Mouse (Mus musculus) lung, postnatal 0 days (tissue): Measurements from ENCODE around the gene Nmnat3. TPM values are rescaled to one million over a fixed set of nuclear protein-coding genes. Genes with fewer than 3 reads are reported as not detected.

Experiments used
- ATAC-seq: fragments of 200-750 bp; cut with Nextera tagmentation; 2 replicates; pipeline ENCODE4 v1.8.0; 2017; ENCODE audit warnings: moderate library complexity
- DNase-seq: peaks from one replicate; pipeline ENCODE4 v3.0.0-alpha.2; 2016; ENCODE audit warnings: low spot score
- H3K27ac ChIP-seq: fragments of 300-500 bp; sonication (generic); 2 replicates; pipeline ENCODE4 v1.5.1; 2014; ENCODE audit warnings: antibody characterized with exemption, mild to moderate bottlenecking, low read length, mixed read lengths
- H3K27me3 ChIP-seq: fragments of 300-500 bp; sonication (generic); replicated peaks from 2 replicates; pipeline ENCODE4 v1.6.1; 2014; ENCODE audit warnings: low read length, mixed read lengths; ENCODE audit not compliant: insufficient read depth
- H3K36me3 ChIP-seq: fragments of 300-500 bp; sonication (generic); 2 replicates; pipeline ENCODE4 v1.6.1; 2014; ENCODE audit warnings: low read length, mixed read lengths; ENCODE audit not compliant: insufficient read depth
- H3K4me1 ChIP-seq: fragments of 300-500 bp; sonication (generic); 2 replicates; pipeline ENCODE4 v1.6.1; 2014; ENCODE audit warnings: antibody characterized with exemption, low read depth, low read length, mixed read lengths; ENCODE audit not compliant: insufficient read depth
- H3K4me2 ChIP-seq: fragments of 300-500 bp; sonication (generic); replicated peaks from 2 replicates; pipeline ENCODE4 v1.6.1; 2014; ENCODE audit warnings: low read depth, mild to moderate bottlenecking, low read length, moderate library complexity, mixed read lengths
- H3K4me3 ChIP-seq: fragments of 300-500 bp; sonication (generic); 2 replicates; pipeline ENCODE4 v1.5.1; 2014; ENCODE audit warnings: low read depth, low read length
- H3K9ac ChIP-seq: fragments of 300-500 bp; sonication (generic); replicated peaks from 2 replicates; pipeline ENCODE4 v1.6.1; 2014; ENCODE audit warnings: low read depth, mild to moderate bottlenecking
- H3K9me3 ChIP-seq: fragments of 300-500 bp; sonication (generic); 2 replicates; pipeline ENCODE4 v1.6.1; 2016; ENCODE audit warnings: low read length, mixed read lengths
- CTCF ChIP-seq: IDR thresholded peaks from 2 replicates; pipeline ENCODE4 v1.5.1; 2016; ENCODE audit warnings: antibody characterized with exemption, mild to moderate bottlenecking
- EP300 ChIP-seq: IDR thresholded peaks from 2 replicates; pipeline ENCODE4 v1.6.1; 2016; ENCODE audit warnings: antibody characterized with exemption, mild to moderate bottlenecking, control low read depth
- WGBS: fragments of 180-500 bp; shearing (Covaris S2); extraction: QIAGEN DNeasy Blood & Tissue Kit; methylation state at CpG from one replicate; pipeline ENCODE4 v1.1.7; 2014; 5-methylcytosine and 5-hydroxymethylcytosine counted together
- polyA plus RNA-seq: library from polyadenylated mRNA; unstranded; fragments of >200 nt; fragmentation: Nextera tagmentation; extraction: Ambion mirVana; gene quantifications from 2 replicates; pipeline ENCODE4 v1.2.1, GENCODE M21; 2015

Nmnat3 gene
- polyA plus RNA-seq, 1 experiment from 2014 or later, result 6.4 TPM

DNA sequence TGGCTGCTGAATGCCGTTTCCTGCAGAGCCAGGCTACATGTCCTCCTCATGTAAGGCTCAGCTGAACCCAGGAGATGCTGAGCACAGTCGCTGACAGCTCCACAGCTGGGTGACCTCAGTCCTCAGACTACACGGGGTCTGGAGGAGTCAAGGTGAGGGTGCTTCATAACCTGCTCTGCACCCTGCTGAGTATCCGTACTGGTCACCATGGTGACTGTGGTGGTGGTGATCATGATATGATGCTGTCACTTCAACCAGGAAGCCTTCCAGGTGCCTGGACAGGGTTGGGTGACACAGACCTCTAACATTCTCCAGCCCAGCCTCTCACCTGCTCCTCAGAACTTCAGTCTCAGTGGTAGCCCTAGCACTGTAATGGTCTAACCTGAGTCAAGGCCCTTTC is 150.6 kb downstream of the Nmnat3 start:
- Histone ChIP-seq H3K36me3 (no peaks in the 10 kb centered on the region), H3K4me2 (no peak overlapping the region), H3K27ac (no peak overlapping the region), H3K9me3 (no peaks in the 10 kb centered on the region), H3K27me3 (no peaks in the 10 kb centered on the region), H3K9ac (no peak overlapping the region), H3K4me1 (no peaks in the 10 kb centered on the region), H3K4me3 (no peak overlapping the region)
- WGBS, result 73% methylated on average over 4 of the region's 4 CpGs
- TF ChIP-seq EP300 (no peak), CTCF (no peak)
- DNase-seq, result no peak
- no peak for ATAC-seq

DNA sequence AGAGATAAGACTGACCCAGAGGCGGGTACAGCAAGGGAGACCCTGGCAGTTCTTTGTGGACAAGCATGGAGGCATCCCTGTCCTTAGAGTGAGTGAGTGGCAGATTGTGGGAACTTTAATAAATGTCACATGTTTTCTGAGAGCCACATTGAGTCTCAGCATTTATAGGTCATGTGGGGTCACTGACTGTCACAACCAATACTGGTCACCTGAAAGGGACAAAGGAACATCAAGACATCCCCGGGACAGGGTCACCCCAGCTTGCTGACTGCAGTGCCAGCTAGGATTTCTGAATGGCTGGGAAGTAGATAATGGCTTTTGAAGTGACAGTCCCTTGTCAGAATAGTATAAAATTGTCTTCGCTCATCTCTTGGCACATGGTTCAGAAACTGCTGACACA is 151.9 kb downstream of the Nmnat3 start:
- no peak for DNase-seq
- Histone ChIP-seq H3K36me3 (no peaks in the 10 kb centered on the region), H3K9me3 (no peaks in the 10 kb centered on the region), H3K9ac (no peak overlapping the region), H3K27ac (no peak overlapping the region), H3K4me1 (no peaks in the 10 kb centered on the region), H3K4me2 (no peak overlapping the region), H3K4me3 (no peak overlapping the region), H3K27me3 (no peaks in the 10 kb centered on the region)
- TF ChIP-seq EP300 (no peak), CTCF (no peak)
- ATAC-seq, result no peak
- WGBS, result 67% methylated on average over 3 of the region's 3 CpGs

DNA sequence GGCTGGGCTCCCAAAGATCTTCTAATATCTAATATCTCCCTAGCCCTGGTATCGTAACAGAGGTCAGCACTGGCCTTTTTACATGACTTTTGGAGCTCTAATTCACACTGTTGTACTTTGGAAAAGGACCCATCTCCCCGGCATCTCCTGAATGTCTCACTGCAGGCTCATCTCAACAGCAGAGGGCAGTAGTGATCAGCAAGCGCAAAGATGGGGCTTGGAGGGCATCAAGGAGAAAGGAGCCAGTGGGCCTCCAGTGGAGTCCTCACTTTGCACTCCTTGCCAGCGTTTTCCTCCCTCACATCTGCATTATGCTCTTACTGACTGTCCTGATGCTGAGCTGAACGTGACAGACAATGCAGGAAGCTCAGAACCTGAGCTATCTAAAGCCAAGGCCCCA is 155.4 kb downstream of the Nmnat3 start:
- H3K27me3 ChIP-seq, result no peaks in the 10 kb centered on the region
- no peaks in the 10 kb centered on the region for H3K36me3 ChIP-seq
- H3K4me3 ChIP-seq, result no peak overlapping the region
- H3K4me1 ChIP-seq, result 0 out of 2 replicates have a peak, but pooled peaks cover 3% of the 10 kb centered on the region
- DNase-seq, result peak; percentile 54
- TF ChIP-seq CTCF (peak; percentile 88), EP300 (no peak)
- H3K27ac ChIP-seq, result no peak overlapping the region
- no peak for ATAC-seq
- H3K4me2 ChIP-seq, result no peak overlapping the region
- no peaks in the 10 kb centered on the region for H3K9me3 ChIP-seq
- WGBS, result 43% methylated on average over 5 of the region's 5 CpGs
- H3K9ac ChIP-seq, result no peak overlapping the region

DNA sequence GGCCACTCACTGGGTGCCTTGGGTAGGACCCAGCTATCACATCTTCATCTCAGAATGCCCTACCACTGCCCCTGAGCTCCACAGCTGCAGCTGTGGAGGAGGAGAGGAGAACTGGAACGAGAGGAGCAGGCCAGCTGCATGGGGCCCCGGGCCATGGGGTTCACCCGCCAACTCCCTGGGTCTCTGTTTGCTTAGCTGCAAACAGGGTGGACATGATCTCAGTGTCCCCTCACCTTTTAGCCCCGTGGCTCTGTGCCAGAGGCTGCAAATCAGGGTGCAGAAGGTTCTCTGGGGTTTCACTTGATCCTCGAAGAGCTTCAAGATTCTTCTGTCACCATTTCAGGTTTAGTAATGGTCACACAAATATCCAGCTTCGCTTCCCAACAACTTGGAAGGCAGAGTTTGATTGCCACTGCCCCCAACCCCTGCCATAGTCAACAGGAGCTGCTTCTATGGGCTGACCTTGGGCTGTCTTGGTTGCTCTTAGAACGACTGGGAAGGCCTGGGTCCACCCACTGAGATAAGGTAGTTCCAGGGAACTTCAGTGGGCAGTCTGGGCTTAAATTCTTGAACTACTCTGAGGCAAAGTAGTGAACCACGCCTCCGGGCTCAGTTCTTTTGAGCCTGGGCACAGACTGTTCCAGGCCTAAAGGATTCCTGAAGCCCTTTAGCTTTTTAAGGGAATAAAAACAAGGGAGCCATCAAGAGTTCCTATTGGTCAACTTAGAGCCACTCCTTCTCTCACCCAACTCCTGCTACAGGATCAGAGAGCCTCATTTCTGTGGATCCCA is 158.3 kb downstream of the Nmnat3 start:
- H3K4me2 ChIP-seq, result no peak overlapping the region
- H3K9me3 ChIP-seq, result no peaks in the 10 kb centered on the region
- no peak overlapping the region for H3K27ac ChIP-seq
- peak; percentile 77 for TF ChIP-seq EP300
- TF ChIP-seq CTCF, result no peak
- WGBS, result 79% methylated on average over 9 of the region's 9 CpGs
- no peaks in the 10 kb centered on the region for H3K36me3 ChIP-seq
- H3K27me3 ChIP-seq, result no peaks in the 10 kb centered on the region
- no peak overlapping the region for H3K4me3 ChIP-seq
- H3K4me1 ChIP-seq, result 0 out of 2 replicates have a peak, but pooled peaks cover 3% of the 10 kb centered on the region
- H3K9ac ChIP-seq, result no peak overlapping the region
- peak; percentile 30 for DNase-seq
- ATAC-seq, result peak; percentile 81

DNA sequence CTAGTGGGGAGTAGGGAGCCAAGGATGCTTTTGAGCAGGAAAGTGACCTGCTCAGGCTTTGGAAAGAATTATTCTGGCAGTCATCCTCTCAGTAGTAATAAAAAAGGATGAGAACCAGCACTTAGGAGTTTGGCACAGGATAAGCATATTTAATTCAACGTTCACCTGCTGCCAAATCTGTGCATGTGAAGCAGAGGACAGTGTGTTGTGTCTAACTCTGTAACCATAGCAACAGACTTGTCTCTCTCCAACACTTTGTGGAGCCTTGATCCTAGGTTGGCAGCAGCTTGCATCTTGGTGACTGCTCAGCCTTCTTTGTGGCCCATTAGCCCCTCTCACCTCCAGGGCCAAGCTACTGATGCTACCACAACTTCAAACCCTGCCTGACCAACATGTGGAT is 163.7 kb downstream of the Nmnat3 start:
- Histone ChIP-seq H3K9ac (no peak overlapping the region), H3K36me3 (no peaks in the 10 kb centered on the region), H3K4me1 (no peaks in the 10 kb centered on the region), H3K4me2 (no peak overlapping the region), H3K4me3 (no peak overlapping the region), H3K27ac (no peak overlapping the region), H3K27me3 (no peaks in the 10 kb centered on the region), H3K9me3 (no peaks in the 10 kb centered on the region)
- WGBS, result 54% methylated on average over 1 of the region's 1 CpGs
- ATAC-seq (no peak), DNase-seq (no peak)
- no peak for TF ChIP-seq CTCF
- no peak for TF ChIP-seq EP300

DNA sequence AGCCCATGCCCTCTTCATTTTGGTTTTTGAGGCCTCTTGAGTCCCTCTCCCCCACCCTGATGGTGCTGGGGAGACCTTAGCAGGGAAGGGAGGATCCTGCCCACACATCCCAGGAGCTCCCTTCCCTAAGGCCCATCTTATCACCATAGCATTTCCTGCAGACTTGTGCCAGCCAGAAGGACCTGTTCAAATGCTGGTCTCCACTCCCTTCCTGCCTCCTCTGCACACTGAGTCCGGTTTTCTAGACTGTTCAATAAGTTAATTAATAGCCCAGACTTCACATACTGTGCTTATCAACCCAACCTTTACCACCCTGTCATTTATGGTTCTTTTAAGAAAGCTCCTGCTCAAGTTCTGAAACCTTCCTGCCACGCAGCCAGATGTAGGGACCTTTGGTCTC is 179.5 kb downstream of the Nmnat3 start:
- Histone ChIP-seq H3K4me3 (no peak overlapping the region), H3K4me1 (no peaks in the 10 kb centered on the region), H3K27ac (no peak overlapping the region), H3K4me2 (no peak overlapping the region), H3K9me3 (no peaks in the 10 kb centered on the region), H3K27me3 (no peaks in the 10 kb centered on the region), H3K36me3 (no peaks in the 10 kb centered on the region), H3K9ac (no peak overlapping the region)
- TF ChIP-seq CTCF, result no peak
- TF ChIP-seq EP300, result no peak
- ATAC-seq, result no peak
- no peak for DNase-seq
- 41% methylated on average over 2 of the region's 2 CpGs for WGBS

Other genes starting within 250 kb of the Nmnat3 start
- 67.5 and 72.6 TPM in 2 replicates for gene Rbp1, start 135.5 kb downstream of the Nmnat3 start, polyA plus RNA-seq
- gene Rbp2, start 198.7 kb downstream of the Nmnat3 start, polyA plus RNA-seq, result 2.5 and 3.8 TPM in 2 replicates